Mouse (Mus musculus) kidney, adult 18-20 months (tissue): Measurements from ENCODE around the gene Crispld2.

Experiments used
- DNase-seq: peaks from one replicate; pipeline ENCODE4 v3.0.0; 2021

Gene Crispld2

GRCm38 (mm10) chr8:120001712-120002111 is 9.5 kb downstream of the Crispld2 start:
- peak; percentile 54 for DNase-seq

- peak; percentile 47 for DNase-seq
These were observed 10.1 kb downstream of the Crispld2 start for GRCm38 (mm10) chr8:120002348-120002747.

GRCm38 (mm10) chr8:120004154-120004702 is 12.0 kb downstream of the Crispld2 start:
- DNase-seq, result peak; percentile 77

- DNase-seq, result no peak
These were observed 12.6 kb downstream of the Crispld2 start for GRCm38 (mm10) chr8:120004705-120005381.

GRCm38 (mm10) chr8:120006645-120007160 is 14.5 kb downstream of the Crispld2 start:
- DNase-seq, result no peak

- DNase-seq, result no peak
These were observed 14.9 kb downstream of the Crispld2 start for GRCm38 (mm10) chr8:120007178-120007577.

- no peak for DNase-seq
These were observed 17.0 kb downstream of the Crispld2 start for GRCm38 (mm10) chr8:120009284-120009683.

- DNase-seq, result no peak
These were observed 20.3 kb downstream of the Crispld2 start for GRCm38 (mm10) chr8:120012491-120012890.

GRCm38 (mm10) chr8:120012927-120013326 is 20.7 kb downstream of the Crispld2 start:
- no peak for DNase-seq

- peak; percentile 29 for DNase-seq
These were observed 22.2 kb downstream of the Crispld2 start for GRCm38 (mm10) chr8:120014267-120015023.

GRCm38 (mm10) chr8:120015916-120016315 is 23.7 kb downstream of the Crispld2 start:
- no peak for DNase-seq

- no peak for DNase-seq
These were observed 24.2 kb downstream of the Crispld2 start for GRCm38 (mm10) chr8:120016424-120016823.

GRCm38 (mm10) chr8:120017349-120017748 is 25.1 kb downstream of the Crispld2 start:
- no peak for DNase-seq

GRCm38 (mm10) chr8:120017786-120018185 is 25.5 kb downstream of the Crispld2 start:
- peak; percentile 62 for DNase-seq

GRCm38 (mm10) chr8:120018379-120018778 is 26.1 kb downstream of the Crispld2 start:
- DNase-seq, result no peak

- DNase-seq, result no peak
These were observed 27.1 kb downstream of the Crispld2 start for GRCm38 (mm10) chr8:120019297-120019696.

- DNase-seq, result no peak
These were observed 28.1 kb downstream of the Crispld2 start for GRCm38 (mm10) chr8:120020298-120020697.

GRCm38 (mm10) chr8:120026199-120026598 is 34.0 kb downstream of the Crispld2 start:
- no peak for DNase-seq

GRCm38 (mm10) chr8:120026991-120027390 is 34.8 kb downstream of the Crispld2 start:
- DNase-seq, result no peak

GRCm38 (mm10) chr8:120030447-120030846 is 38.2 kb downstream of the Crispld2 start:
- no peak for DNase-seq

- DNase-seq, result no peak
These were observed 40.4 kb downstream of the Crispld2 start for GRCm38 (mm10) chr8:120032549-120033208.

GRCm38 (mm10) chr8:120034471-120034870 is 42.2 kb downstream of the Crispld2 start:
- DNase-seq, result no peak

- no peak for DNase-seq
These were observed 43.9 kb downstream of the Crispld2 start for GRCm38 (mm10) chr8:120036111-120036510.
